Mouse (Mus musculus) lung, adult 2 months (tissue): ENCODE measurements at regions not wholly inside any gene's neighbourhood (a gene's known extent, or its start where the extent isn't known, plus 50 kb on each side); places are given as distances from the start of the nearest gene placed in this dataset.
"Not testable (repeated sequence)": the region's sequence is repeated elsewhere in the genome, so short reads cannot be mapped to it uniquely, and the experiment has no call there.

Experiments used
- CTCF ChIP-seq: fragments of 200-500 bp; IDR thresholded peaks from 2 replicates; pipeline ENCODE4 v1.5.1; 2011; ENCODE audit warnings: mild to moderate bottlenecking, low read length, control low read depth; ENCODE audit not compliant: insufficient read depth
- POLR2A ChIP-seq: fragments of 200-500 bp; IDR thresholded peaks from 2 replicates; pipeline ENCODE4 v1.6.1; 2011; ENCODE audit warnings: low read depth, mild to moderate bottlenecking, control low read depth, low read length, borderline replicate concordance; ENCODE audit errors: extremely low read depth

DNA sequence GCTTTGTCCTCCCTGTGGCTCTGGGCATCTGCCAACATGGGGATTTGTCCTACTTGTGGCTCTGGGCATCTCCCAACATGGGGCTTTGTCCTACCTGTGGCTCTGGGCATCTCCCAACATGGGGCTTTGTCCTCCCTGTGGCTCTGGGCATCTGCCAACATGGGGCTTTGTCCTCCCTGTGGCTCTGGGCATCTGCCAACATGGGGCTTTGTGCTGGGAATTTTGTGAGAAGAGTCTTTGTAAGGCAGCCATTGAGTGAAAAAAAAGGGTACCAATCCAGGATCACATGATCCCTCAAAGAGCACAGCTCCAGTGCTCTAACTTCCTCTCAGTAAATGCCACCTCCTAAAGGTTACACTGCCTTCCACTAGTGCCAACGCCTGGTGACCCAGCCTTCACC is 105.2 kb upstream of the Kcnk2 start:
- not testable (repeated sequence) for TF ChIP-seq CTCF, POLR2A
